Mouse (Mus musculus) embryo, embryonic 11 days (tissue): ENCODE results near the gene Mapt.
"Not testable (repeated sequence)": the region's sequence is repeated elsewhere in the genome, so short reads cannot be mapped to it uniquely, and the experiment has no call there.

Source experiments
- DNase-seq: peaks from one replicate; pipeline ENCODE4 v3.0.0-alpha.2; 2015

The Mapt gene

DNA sequence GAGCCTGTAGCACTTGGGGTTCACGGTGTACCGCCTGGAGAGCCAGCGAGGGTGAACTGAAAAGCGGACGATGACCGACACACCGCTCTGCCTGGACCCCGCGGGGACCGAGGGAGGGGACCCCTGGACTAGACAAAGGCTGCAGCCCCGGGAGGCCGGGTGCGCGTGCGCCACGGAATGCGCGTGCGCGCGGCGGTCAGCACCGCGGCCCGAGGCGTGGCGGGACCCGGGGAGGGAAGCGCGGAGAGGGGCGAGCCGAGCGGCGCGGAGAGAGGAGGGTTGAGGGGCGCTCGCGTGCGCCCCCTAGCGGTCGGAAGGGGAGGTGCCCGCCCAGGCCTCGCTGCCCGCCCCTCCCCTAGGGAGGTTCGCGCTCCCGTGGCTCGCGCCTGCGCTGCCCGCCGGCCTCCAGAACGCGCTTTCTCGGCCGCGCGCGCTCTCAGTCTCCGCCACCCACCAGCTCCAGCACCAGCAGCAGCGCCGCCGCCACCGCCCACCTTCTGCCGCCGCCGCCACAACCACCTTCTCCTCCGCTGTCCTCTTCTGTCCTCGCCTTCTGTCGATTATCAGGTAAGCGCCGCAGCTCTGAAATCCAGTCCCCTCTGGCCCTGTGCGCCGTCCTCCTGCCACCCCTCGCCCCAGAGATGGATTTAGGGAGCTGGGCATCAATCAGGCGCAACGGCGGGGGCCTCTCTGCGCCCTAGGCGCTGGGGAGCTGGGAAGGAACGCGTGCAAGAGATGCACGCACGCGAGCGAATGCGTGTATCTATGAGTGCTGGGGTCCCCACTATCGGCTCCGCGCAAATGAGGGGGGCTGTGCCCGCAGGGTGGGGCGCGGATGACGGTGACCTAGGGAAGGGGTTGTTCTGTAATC, at the start of gene Mapt:
TSS of gene Mapt (plus strand) at position 350 of the 871 bp plus-strand sequence.
- DNase-seq = peak; percentile 94

DNA sequence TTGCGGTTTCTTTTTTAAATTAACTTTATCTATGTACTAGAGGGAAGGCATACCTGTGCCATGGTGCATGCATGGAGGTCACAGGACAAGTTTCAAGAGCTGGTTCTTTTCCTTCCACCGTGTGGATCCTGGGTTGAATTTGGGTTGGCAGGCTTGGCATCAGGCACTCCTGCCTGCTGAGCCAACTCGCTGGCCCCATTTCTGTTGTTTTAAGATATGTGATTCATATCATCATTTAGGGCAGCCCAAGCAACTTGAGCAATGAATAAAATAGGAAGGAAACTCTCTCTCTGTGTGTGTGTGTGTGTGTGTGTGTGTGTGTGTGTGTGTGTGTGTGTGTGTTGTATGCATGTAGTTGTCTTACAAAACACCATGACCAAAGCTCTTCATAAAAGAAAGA, 49.0 kb upstream of the Mapt start:
- DNase-seq = no peak

DNA sequence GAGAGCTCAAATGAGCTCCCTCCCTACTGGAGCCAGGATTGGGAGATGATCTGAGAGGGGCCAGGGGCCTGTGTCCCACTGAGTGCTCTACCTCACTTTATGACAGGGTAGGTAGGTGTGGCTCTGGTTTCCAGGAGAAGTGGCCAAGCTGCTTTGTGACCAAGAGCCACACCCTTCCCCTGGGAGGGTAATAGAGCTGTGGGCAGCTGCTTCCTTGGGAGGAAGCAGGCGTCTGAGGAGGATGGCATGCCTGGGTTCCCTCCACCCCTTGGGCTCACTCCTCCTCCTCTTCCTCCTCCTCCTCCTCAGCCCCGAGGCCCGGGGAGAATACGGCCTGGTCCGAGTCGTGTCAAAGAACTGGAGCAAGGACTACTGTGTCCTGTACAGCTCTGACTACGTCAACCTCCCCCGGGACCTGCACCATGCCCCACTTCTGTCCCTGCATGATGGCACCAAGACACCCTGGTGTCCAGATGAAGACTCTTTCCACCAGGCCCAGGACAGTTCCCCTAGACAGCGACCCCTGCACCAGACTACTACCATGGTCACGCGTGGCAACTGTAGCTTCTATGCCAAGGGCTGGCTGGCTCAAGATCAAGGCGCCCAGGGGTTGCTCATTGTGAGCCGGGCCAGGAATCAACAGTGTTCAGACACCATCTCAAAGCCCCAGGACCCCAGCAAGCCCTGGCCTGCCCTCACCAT, 44.9 kb upstream of the Mapt start, which contains the start of gene Sppl2c:
TSS of gene Sppl2c (plus strand) at position 193 of the 702 bp plus-strand sequence.
- no peak for DNase-seq

DNA sequence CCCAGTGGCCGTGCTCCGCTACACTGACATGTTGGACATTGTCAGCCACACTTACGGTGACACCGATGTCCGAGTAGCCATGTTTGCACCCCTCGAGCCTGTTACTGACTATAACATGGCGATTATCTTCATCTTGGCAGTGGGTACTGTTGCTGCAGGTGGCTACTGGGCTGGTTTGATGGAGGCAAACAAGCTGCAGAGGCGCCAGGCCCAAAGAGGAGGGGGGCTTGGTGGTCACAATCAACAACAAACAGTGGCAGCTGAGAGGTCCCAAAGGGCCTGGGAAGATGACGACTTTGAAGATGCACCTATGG, 44.4 kb upstream of the Mapt start:
- DNase-seq = no peak

DNA sequence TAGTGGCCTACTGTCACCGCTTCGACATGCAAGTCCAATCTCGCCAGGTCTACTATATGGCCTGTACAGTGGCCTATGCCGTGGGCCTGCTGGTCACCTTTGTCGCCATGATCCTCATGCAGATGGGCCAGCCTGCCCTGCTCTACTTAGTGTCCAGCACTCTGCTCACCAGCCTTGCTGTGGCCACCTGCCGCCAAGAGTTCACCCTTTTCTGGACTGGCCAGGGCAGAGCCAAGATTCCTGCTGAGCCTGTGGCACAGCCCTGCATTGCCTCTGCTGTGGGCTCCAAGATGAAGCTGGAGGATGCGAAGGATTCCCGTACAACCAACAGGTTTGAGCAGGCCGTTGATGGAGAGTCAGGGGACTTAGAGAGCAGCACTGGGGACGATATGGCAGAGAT, 43.4 kb upstream of the Mapt start:
- DNase-seq = no peak

DNA sequence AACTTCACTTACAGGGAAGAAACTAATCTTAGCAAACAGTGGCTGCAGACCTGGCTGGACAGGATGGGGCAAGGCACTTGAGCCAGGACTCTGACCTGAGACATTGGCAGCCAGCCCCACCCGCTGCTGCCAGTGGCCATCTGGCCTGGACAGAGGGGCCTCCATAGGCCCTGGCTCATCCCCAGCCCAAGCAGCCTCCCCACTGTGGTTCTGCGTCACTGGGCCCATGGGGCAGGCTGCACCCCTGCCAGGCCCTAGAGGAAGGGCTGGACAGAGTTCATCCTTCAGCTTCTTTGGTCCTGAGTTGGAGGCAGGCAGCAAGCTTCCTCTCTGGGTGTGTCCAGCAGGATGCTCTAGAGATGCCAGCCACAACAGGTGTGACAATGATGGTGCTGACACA, 41.2 kb upstream of the Mapt start:
- no peak for DNase-seq

DNA sequence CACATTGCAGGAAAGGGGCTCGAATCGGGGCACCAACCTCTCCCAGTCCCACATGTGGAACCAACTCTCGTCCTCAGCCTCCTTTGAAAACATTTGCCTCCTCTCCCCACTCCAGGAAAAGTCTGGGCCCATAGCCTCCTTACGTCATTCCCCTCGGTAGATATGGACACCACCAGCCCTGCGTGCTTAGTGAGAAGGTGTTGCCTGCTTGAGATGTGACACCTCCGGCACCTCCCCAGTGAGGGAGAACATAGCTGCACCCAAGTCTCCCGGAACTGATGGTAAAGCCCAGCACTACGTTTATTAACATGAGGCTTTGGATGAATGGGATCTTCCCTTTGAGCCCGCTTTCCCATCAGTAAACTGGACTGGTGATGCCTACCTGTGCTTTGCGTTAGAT, 35.8 kb upstream of the Mapt start:
- DNase-seq = no peak

DNA sequence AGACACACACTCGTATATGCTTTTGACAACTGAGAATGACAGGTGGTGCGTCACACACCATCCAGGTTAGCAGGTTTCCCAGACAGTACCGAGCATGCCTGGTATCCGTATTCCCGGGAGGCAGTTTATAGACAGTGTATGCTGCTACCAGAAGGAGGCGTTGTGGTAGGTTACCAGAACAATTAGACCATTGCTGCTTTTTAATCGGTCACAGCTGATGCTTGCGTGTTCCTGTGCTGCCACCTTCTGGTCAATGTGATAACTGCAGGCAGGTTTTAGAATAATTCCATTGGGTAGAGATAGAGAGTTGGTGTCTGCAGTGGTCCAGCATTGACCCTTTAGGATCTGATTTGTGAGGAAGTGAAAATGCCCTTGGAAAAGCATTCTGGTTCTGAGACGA, 35.4 kb upstream of the Mapt start:
- peak; percentile 90 for DNase-seq

DNA sequence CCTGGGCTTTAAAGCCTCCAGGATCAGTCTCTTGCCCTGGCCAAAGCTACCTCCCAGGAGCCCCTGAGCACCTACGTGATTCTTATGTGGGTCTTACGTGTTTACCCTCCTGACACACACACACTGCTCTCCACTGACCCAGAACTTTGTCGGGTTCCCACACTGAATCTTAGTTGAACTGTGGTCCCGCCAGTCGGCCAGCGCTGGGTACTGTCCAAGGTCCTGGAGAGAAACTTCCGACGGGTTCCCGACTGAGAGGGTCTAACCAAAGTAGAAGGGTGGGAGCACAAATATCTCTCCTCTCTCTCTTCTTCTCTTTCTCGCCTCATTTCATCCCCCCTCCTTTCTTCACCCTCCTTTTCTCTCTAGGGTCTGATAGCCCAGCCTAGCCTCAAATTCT, 33.3 kb upstream of the Mapt start:
- DNase-seq = peak; percentile 71

DNA sequence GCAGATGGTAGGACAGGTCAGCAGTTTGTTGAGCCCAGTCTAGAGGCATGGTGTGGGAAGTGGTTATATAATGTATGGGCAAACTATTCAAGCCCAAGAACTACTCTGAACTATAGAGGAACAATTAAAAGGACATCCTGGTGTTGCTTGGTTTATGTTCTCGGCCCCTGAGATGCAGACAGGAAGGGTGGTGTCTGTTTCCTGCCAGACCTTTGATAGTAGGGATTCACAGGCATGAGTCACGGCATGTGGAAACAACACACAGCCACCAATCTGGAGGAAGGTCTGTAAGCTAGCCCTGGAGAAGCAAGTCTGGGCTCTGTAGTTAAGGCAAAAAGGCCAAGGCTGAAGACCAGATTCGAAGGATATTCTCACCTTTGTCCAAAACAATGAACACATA, 27.9 kb upstream of the Mapt start:
- no peak for DNase-seq

DNA sequence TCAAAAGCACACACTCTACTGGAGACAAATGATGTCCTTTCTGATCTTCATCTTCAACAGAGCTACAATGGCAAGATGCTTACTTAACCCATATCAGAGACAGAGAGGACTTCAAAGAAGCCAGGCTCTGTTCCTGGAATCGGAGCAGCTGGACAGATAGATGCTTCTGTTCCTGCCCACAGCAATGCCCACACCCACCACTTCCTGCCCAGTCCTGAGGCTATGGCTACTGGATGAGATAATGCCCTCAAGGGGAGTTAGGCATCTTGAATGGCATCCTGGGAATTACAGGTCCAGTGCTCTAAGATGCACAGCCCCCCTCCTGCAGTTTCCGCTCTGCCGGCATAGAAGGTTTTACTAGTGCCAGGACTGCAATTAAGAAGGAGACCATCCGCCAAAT, 24.6 kb upstream of the Mapt start:
- DNase-seq = no peak

DNA sequence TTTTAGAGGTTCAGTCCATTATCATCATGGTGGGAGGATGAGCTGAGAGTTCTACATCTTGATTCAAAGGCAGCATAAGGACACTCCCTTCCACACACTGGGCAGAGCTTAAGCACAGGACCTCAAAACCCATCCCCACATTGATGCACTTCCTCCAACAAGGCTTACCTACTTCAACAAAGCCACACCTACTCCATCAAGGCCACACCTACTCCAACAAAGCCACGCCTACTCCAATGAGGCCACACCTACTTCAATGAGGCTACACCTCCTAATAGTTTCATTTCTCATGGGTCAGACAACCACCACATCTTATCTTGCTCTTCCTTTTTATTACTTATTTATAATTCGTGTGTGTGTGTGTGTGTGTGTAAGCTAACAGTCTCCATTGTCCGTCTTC, 22.1 kb upstream of the Mapt start:
- no peak for DNase-seq

DNA sequence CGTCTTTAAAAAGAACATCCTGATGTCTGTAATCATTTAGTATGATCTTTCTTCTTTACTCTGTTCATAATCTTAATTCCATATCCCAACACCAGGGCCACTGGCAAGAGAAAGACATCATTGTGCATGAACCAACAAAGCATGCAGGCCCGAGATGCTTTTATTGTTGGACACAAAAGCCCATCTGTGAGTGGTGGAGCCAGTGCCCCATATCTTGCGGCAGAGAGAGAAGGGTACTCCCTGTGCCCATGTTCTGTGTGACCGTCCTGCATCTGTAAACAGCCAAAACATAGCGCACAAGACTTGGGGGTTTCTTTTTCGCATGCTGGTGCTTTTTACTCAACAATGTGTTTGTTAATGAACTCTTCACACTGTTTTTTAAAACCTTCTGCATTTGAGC, 19.9 kb upstream of the Mapt start:
- DNase-seq = no peak

DNA sequence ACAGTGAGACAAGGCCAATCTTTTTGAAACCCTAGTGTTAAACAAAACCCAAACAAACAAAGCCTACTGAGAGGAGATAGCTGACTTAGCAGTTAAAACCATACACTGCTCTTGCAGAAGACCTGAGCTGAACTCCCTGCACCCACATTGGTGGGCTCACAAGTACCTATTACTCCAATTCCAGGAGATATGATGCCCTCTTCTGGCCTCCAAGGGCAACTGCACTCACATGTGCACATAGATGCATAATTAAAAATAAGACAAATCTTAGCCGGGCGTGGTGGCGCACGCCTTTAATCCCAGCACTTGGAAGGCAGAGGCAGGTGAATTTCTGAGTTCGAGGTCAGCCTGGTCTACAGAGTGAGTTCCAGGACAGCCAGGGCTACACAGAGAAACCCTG, 17.1 kb upstream of the Mapt start:
- DNase-seq = not testable (repeated sequence)

DNA sequence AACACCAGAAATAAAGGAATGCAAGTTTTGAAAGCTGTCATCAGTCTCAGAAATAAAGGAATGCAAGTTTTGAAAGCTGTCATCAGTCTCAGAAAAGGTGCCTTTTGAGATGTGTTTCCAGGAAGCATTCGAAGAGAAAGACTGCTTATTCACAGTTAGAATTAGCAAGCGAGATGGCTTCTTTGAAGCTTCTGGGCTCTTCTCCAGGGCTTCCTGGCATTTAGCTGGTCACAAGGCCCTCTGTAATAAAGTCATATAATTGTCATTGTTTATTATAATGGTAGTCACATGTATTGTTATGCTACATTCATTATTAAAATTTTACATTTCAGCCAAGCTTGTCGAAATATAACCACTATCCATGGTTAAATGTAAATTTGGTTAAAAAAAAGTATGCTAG, 13.1 kb upstream of the Mapt start:
- no peak for DNase-seq

DNA sequence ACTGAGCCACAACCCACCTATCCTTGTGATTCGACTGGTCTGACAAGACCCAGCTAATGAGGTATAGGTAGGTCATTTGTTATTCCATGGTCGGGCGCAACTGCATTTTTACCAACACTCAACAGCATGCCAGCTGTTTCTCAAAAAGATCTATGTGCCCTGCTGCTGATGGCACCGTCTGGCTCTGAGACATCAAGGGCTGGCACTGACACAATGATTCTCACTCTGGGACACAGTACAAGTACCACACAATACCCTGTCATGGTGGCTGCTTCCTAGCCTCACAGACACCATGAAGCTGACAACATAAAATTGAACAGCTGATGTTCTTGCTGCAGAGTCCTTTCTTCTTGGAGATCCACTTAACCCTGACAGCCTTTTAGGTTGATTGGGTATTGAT, 10.9 kb upstream of the Mapt start:
- no peak for DNase-seq

DNA sequence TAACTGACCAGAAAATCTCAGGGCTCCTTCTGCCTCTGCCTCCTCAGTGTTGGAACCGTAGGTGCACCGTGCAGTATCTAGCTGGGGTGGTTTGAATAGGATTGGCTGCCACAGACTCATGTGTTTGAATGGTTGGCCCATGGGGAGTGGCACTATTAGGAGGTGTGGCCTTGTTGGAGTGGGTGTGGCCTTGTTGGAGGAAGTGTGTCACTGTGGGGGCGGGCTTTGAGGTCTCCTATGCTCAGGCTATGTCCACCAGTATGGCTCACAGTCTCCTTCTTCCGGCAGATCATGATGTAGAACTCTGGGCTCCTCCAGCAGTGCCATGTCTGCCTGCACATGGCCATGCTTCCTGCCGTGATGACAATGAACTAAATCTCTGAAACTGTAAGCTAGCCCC, 9.4 kb upstream of the Mapt start:
- DNase-seq = no peak

DNA sequence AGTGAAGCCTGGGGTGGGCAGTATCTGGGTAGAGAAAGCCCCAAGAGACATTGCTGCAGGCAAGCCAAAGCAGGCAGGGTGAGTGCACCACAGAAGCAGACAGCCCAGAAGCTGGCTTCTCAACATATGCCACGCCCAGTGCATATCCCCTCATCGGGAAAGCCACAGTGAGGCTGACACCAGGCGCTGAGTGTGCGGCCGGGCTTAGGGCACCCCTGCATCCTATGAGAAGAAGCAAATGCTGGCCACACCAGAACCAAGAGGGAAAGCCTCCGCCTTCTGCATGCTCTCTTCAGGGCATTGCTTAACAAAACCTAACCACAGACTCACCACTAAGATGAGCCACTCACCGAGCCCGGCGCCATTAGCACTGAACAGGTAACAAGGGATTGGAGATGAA, 7.9 kb upstream of the Mapt start:
- no peak for DNase-seq

DNA sequence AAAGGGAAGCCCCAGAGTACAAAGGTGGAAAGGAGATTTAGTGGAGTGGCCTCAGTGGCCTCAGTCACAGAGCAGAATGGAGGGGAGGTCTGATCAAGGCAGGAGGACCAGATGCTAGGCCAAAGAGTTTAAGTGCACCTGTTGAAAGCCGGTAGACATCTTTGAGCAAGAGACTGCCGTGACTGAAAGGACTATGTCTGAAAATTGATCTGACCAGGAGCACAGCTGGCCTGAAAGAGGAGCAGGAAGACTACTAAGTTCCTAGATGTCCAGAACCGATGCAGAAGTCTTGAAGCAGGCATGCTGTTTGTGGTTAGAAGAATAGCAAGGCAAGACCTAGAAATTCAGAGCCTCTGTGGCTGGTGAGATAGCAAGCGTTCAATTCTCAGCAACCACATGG, 1.8 kb upstream of the Mapt start:
- no peak for DNase-seq

DNA sequence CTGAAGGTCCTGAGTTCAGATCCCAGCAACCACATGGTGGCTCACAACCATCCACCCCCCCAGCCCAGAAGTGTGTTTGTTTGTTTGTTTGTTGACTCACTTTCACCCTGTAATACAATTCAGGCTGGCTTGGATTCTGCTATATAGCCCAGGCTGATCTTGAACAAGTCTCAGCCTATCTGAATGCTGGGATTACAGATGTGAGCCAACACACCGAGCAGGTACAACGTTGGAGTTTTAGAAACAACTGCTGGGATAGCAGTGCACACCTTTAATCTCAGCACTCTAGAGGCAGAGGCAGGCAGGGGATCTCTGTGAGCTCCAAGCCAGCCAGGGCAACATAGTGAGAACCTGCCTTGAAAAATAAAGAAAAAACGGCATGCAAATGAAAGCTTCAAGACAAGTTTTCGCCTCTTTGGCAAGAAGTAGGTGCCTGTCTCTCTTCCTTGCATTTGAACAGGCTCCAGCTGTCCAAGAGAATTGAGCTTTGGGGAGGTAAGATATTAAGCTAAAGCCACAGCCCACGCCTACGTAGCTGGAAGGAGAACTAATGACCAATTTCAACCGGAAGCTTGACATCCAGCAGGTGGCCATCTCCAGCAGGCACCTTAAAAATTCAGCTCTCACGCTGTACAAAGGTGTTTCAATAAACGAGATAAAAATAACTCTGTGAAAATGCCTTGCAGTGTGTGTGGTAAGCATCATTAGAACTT, 968 bp upstream of the Mapt start:
- peak; percentile 31 for DNase-seq

DNA sequence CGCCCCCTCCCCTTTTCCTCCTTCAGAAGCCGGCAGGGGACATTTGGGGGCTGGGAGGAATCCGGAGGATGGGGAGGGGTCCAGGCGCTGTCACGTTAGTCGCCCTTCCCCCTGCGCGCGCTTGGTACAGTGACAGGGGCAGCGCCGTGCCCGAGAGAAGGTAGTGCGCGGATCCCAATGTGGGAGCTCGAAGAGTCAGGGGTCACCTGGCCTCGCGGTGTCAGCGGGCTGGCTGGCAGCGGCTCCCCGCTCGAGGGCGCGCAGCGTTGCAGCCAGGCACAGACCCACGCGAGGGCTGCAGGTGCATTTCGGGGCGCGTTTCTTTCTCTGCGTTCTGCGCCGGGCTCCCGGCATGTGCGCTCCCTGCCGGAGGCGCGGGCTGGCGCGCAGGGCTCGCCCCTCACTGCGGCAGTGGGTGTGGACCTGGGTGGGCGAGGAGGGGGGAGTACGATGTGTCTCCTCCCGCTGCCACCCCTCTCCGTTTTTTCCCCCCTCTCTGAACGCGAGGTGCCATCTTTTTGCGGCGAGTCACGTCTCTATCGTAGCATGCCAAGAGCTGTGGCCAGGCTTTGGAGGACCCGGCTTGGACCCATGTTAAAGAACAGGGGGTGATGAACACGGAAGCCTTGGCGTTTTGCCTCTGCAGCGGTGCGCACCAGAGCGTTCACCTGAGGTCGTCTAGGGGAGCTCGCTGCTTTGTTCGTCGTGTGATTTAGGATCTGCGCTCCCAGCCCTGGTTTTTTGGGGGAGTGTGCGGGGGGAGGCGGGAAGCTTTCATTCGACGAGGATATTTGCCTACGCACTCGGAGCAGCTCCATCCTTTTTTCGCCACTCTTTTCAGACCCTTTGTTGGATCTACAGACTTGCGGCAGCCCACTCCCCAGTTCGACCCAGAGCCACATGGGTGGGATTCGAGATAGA, 1.2 kb downstream of the Mapt start:
- peak; percentile 61 for DNase-seq

DNA sequence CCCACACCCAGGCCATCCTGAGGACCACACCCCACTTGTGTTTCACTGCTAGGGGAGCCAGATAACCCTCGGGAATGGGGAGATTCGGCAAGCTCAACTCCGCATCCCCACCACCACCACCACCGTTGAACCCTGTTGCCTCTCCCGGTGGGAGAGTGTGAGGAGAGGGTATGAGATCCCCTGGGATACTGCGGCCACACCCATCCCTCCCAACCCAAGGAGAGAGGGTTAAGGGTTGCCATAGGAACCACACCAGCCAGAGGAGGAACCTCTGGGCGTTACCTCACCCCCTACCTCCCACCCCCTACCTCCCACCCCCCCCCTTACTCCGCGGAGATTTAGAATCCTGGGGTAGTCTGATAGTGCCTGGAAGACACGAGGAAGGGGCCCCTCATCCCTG, 1.9 kb downstream of the Mapt start:
- DNase-seq = peak; percentile 12
